Mouse (Mus musculus): ENCODE data around the gene Cldn3.
"Not testable (repeated sequence)": the region's sequence is repeated elsewhere in the genome, so short reads cannot be mapped to it uniquely, and the experiment has no call there.

The Cldn3 gene

GRCm38 (mm10) chr5:134985633-134986297, at the start of gene Cldn3:
Gene Cldn3, plus strand, starts transcription at chr5:134986214.
- Histone ChIP-seq H3K27me3 (ENCODE audit: control insufficient read depth, insufficient read depth, low read length, poor library complexity, severe bottlenecking) (no peaks in the 10 kb centered on the region), H3K36me3 (ENCODE audit: control insufficient read depth, insufficient read depth, low read length, poor library complexity, severe bottlenecking) (no peaks in the 10 kb centered on the region)
- DNase-seq (ENCODE audit: low read depth, low spot score): no peak

GRCm38 (mm10) chr5:134936626-134937185, 49.3 kb upstream of the Cldn3 start:
- DNase-seq (ENCODE audit: low read depth, low spot score): no peak
- H3K36me3 ChIP-seq (ENCODE audit: control insufficient read depth, insufficient read depth, low read length, poor library complexity, severe bottlenecking): no peaks in the 10 kb centered on the region
- no peaks in the 10 kb centered on the region for H3K27me3 ChIP-seq (ENCODE audit: control insufficient read depth, insufficient read depth, low read length, poor library complexity, severe bottlenecking)

- DNase-seq (ENCODE audit: low read depth, low spot score): no peak
- no peaks in the 10 kb centered on the region for H3K27me3 ChIP-seq (ENCODE audit: control insufficient read depth, insufficient read depth, low read length, poor library complexity, severe bottlenecking)
- no peaks in the 10 kb centered on the region for H3K36me3 ChIP-seq (ENCODE audit: control insufficient read depth, insufficient read depth, low read length, poor library complexity, severe bottlenecking)
These were observed 46.9 kb upstream of the Cldn3 start for GRCm38 (mm10) chr5:134939069-134939468.

GRCm38 (mm10) chr5:134939554-134939953, 46.5 kb upstream of the Cldn3 start:
- not testable (repeated sequence) for H3K36me3 ChIP-seq (ENCODE audit: control insufficient read depth, insufficient read depth, low read length, poor library complexity, severe bottlenecking); DNase-seq (ENCODE audit: low read depth, low spot score); H3K27me3 ChIP-seq (ENCODE audit: control insufficient read depth, insufficient read depth, low read length, poor library complexity, severe bottlenecking)

- no peak for DNase-seq (ENCODE audit: low read depth, low spot score)
- no peaks in the 10 kb centered on the region for H3K36me3 ChIP-seq (ENCODE audit: control insufficient read depth, insufficient read depth, low read length, poor library complexity, severe bottlenecking)
These were observed 44.4 kb upstream of the Cldn3 start for GRCm38 (mm10) chr5:134941472-134942209.

GRCm38 (mm10) chr5:134942740-134943139, 43.3 kb upstream of the Cldn3 start:
- no peak for DNase-seq (ENCODE audit: low read depth, low spot score)
- no peaks in the 10 kb centered on the region for H3K27me3 ChIP-seq (ENCODE audit: control insufficient read depth, insufficient read depth, low read length, poor library complexity, severe bottlenecking)
- H3K36me3 ChIP-seq (ENCODE audit: control insufficient read depth, insufficient read depth, low read length, poor library complexity, severe bottlenecking): no peaks in the 10 kb centered on the region

More at GRCm38 (mm10) chr5:134941472-134942209, 44.4 kb upstream of the Cldn3 start:
- no peaks in the 10 kb centered on the region for H3K27me3 ChIP-seq (ENCODE audit: control insufficient read depth, insufficient read depth, low read length, poor library complexity, severe bottlenecking)

GRCm38 (mm10) chr5:134944179-134944578, 41.8 kb upstream of the Cldn3 start:
- no peak for DNase-seq (ENCODE audit: low read depth, low spot score)
- Histone ChIP-seq H3K36me3 (ENCODE audit: control insufficient read depth, insufficient read depth, low read length, poor library complexity, severe bottlenecking) (no peaks in the 10 kb centered on the region), H3K27me3 (ENCODE audit: control insufficient read depth, insufficient read depth, low read length, poor library complexity, severe bottlenecking) (no peaks in the 10 kb centered on the region)

- no peaks in the 10 kb centered on the region for H3K36me3 ChIP-seq (ENCODE audit: control insufficient read depth, insufficient read depth, low read length, poor library complexity, severe bottlenecking)
- H3K27me3 ChIP-seq (ENCODE audit: control insufficient read depth, insufficient read depth, low read length, poor library complexity, severe bottlenecking): no peaks in the 10 kb centered on the region
- DNase-seq (ENCODE audit: low read depth, low spot score): no peak
These were observed 40.6 kb upstream of the Cldn3 start for GRCm38 (mm10) chr5:134945266-134945959.

GRCm38 (mm10) chr5:134946063-134946856, 39.8 kb upstream of the Cldn3 start:
- no peaks in the 10 kb centered on the region for H3K36me3 ChIP-seq (ENCODE audit: control insufficient read depth, insufficient read depth, low read length, poor library complexity, severe bottlenecking)
- no peak for DNase-seq (ENCODE audit: low read depth, low spot score)
- no peaks in the 10 kb centered on the region for H3K27me3 ChIP-seq (ENCODE audit: control insufficient read depth, insufficient read depth, low read length, poor library complexity, severe bottlenecking)

GRCm38 (mm10) chr5:134946857-134947255, 39.2 kb upstream of the Cldn3 start, which contains the start of gene Cldn4:
Gene Cldn4, minus strand, starts transcription at chr5:134946934.
- H3K27me3 ChIP-seq (ENCODE audit: control insufficient read depth, insufficient read depth, low read length, poor library complexity, severe bottlenecking): no peaks in the 10 kb centered on the region
- no peaks in the 10 kb centered on the region for H3K36me3 ChIP-seq (ENCODE audit: control insufficient read depth, insufficient read depth, low read length, poor library complexity, severe bottlenecking)
- no peak for DNase-seq (ENCODE audit: low read depth, low spot score)

GRCm38 (mm10) chr5:134947420-134948084, 38.5 kb upstream of the Cldn3 start:
- H3K27me3 ChIP-seq (ENCODE audit: control insufficient read depth, insufficient read depth, low read length, poor library complexity, severe bottlenecking): no peaks in the 10 kb centered on the region
- H3K36me3 ChIP-seq (ENCODE audit: control insufficient read depth, insufficient read depth, low read length, poor library complexity, severe bottlenecking): no peaks in the 10 kb centered on the region
- no peak for DNase-seq (ENCODE audit: low read depth, low spot score)

GRCm38 (mm10) chr5:134948085-134948439, 38.0 kb upstream of the Cldn3 start:
- Histone ChIP-seq H3K36me3 (ENCODE audit: control insufficient read depth, insufficient read depth, low read length, poor library complexity, severe bottlenecking) (no peaks in the 10 kb centered on the region), H3K27me3 (ENCODE audit: control insufficient read depth, insufficient read depth, low read length, poor library complexity, severe bottlenecking) (no peaks in the 10 kb centered on the region)
- no peak for DNase-seq (ENCODE audit: low read depth, low spot score)

GRCm38 (mm10) chr5:134951053-134951884, 34.7 kb upstream of the Cldn3 start:
- no peak for DNase-seq (ENCODE audit: low read depth, low spot score)
- H3K36me3 ChIP-seq (ENCODE audit: control insufficient read depth, insufficient read depth, low read length, poor library complexity, severe bottlenecking): no peaks in the 10 kb centered on the region
- no peaks in the 10 kb centered on the region for H3K27me3 ChIP-seq (ENCODE audit: control insufficient read depth, insufficient read depth, low read length, poor library complexity, severe bottlenecking)

Measured in splenic B cell, adult 2 months (primary cell).